Comparison of ENCODE assay signal across 28 mouse cellular contexts in genomic region chr7:52726236-52726905, GRCm38 (mm10).
"Had no signal": no experiment of that assay in that cellular context is flagged by ENCODE, and none has a peak within 500 bp of the region (broad histone marks: within the 10 kb centered on the region; RNA-seq: fewer than 3 reads in every experiment).

No protein-coding gene starts in this region.

- H3K27me3 ChIP-seq: heart, embryonic 12.5 days; hindbrain, embryonic 12.5 days; intestine, embryonic 15.5 days; limb, embryonic 12.5 days; liver, embryonic 13.5 days; liver, embryonic 15.5 days had no signal

- H3K36me3 ChIP-seq: heart, embryonic 10.5 days; heart, embryonic 12.5 days; hindbrain, embryonic 10.5 days; hindbrain, embryonic 12.5 days; intestine, embryonic 15.5 days; limb, embryonic 10.5 days; limb, embryonic 12.5 days; liver, embryonic 13.5 days; liver, embryonic 15.5 days had no signal

- ATAC-seq: hindbrain, embryonic 16.5 days; inflammation-experienced regulatory T-cells, adult 6 months; intestine, embryonic 15.5 days; intestine, postnatal 0 days had no signal

- H3K4me3 ChIP-seq: gastrocnemius, adult 2 months; heart, embryonic 10.5 days; heart, embryonic 12.5 days; hindbrain, embryonic 10.5 days; hindbrain, embryonic 12.5 days; intestine, embryonic 15.5 days; layer of hippocampus, adult 2 months; left cerebral cortex, adult 2 months; limb, embryonic 10.5 days; limb, embryonic 12.5 days; liver, embryonic 13.5 days; liver, embryonic 15.5 days had no signal

- DNase-seq: gastrocnemius, adult 2 months; gastrocnemius, postnatal 10 days; gastrocnemius, postnatal 25 days; heart, adult 18-20 months; heart, postnatal 10 days; heart, postnatal 4 days; kidney, adult 18-20 months; kidney, adult 8-10 months; kidney, postnatal 10 days; kidney, postnatal 25 days; kidney, postnatal 4 days; liver; liver, embryonic 13.5 days had no signal

- H3K9ac ChIP-seq: heart, embryonic 12.5 days; hindbrain, embryonic 12.5 days; hindbrain, embryonic 14.5 days; intestine, embryonic 15.5 days; limb, embryonic 12.5 days; liver, embryonic 13.5 days; liver, embryonic 15.5 days had no signal

- H3K4me2 ChIP-seq: heart, embryonic 12.5 days; hindbrain, embryonic 12.5 days; hindbrain, embryonic 14.5 days; intestine, embryonic 15.5 days; limb, embryonic 12.5 days; liver, embryonic 11.5 days; liver, embryonic 13.5 days; liver, embryonic 15.5 days had no signal

- H3K4me1 ChIP-seq: heart, embryonic 10.5 days; heart, embryonic 12.5 days; hindbrain, embryonic 10.5 days; hindbrain, embryonic 12.5 days; intestine, embryonic 15.5 days; limb, embryonic 10.5 days; limb, embryonic 12.5 days; liver, embryonic 13.5 days; liver, embryonic 15.5 days had no signal

- H3K9me3 ChIP-seq: heart, embryonic 10.5 days; heart, embryonic 12.5 days; hindbrain, embryonic 10.5 days; hindbrain, embryonic 12.5 days; intestine, embryonic 15.5 days; limb, embryonic 10.5 days; limb, embryonic 12.5 days; liver, embryonic 13.5 days; liver, embryonic 15.5 days had no signal

- H3K27ac ChIP-seq: gastrocnemius, adult 2 months; heart, embryonic 10.5 days; hindbrain, embryonic 10.5 days; hindbrain, embryonic 12.5 days; hindbrain, embryonic 14.5 days; intestine, embryonic 15.5 days; layer of hippocampus, adult 2 months; left cerebral cortex, adult 2 months; limb, embryonic 10.5 days; limb, embryonic 12.5 days; liver, embryonic 13.5 days; liver, embryonic 15.5 days had no signal
